Mouse (Mus musculus) heart, postnatal 36 days (tissue): ENCODE results near the gene Pfn3. TPM values are rescaled to one million over a fixed set of nuclear protein-coding genes. Genes with fewer than 3 reads are reported as not detected.
A peak's percentile ranks its signal among the peaks of the same experiment; 100 is the strongest.
"Not testable (repeated sequence)": the region's sequence is repeated elsewhere in the genome, so short reads cannot be mapped to it uniquely, and the experiment has no call there.

Source experiments
- DNase-seq, 2 experiments: peaks; one replicate each; pipeline ENCODE4 v3.0.0; 2021 to 2022
- intact Hi-C: fragments of 180-260 bp; cut with DNase I; formaldehyde crosslinking; loops from one replicate; pipeline ENCODE4 v1.15.1; 2025
- total RNA-seq, 2 experiments: library from RNA; stranded (reverse); gene quantifications; 2 replicates each; pipeline ENCODE4 v1.2.3; 2021

Pfn3 gene
- not detected for total RNA-seq

- peak in 1 of 2 experiments; percentile 34 for DNase-seq
- intact Hi-C loops: no loop called here
Observed at GRCm38 (mm10) chr13:55414743-55415380, at the start of gene Pfn3. Gene Pfn3 (minus strand): TSS chr13:55415232.

GRCm38 (mm10) chr13:55464027-55464884, 49.2 kb upstream of the Pfn3 start, which contains the start of gene Prr7:
Gene Prr7 (plus strand): TSS chr13:55464267.
- DNase-seq: peak in 1 of 2 experiments; percentile 56
- intact Hi-C loops: no loop called here

GRCm38 (mm10) chr13:55463399-55464026, 48.5 kb upstream of the Pfn3 start:
- intact Hi-C loops: no loop called here
- no peak for DNase-seq

GRCm38 (mm10) chr13:55462965-55463364, 47.9 kb upstream of the Pfn3 start:
- intact Hi-C loops: no loop called here
- no peak for DNase-seq

GRCm38 (mm10) chr13:55451785-55452549, 36.9 kb upstream of the Pfn3 start:
- peak; percentile 57 to 59 for DNase-seq
- intact Hi-C loops: no loop called here

- intact Hi-C loops: no loop called here
- no peak for DNase-seq
Observed at GRCm38 (mm10) chr13:55451296-55451695, 36.3 kb upstream of the Pfn3 start.

GRCm38 (mm10) chr13:55450511-55450980, 35.5 kb upstream of the Pfn3 start:
- DNase-seq: peak; percentile 76 to 79
- intact Hi-C loops: no loop called here

- intact Hi-C loops: loop anchor here (2.0 kb wide), 1 partner anchor 65 kb away; no protein-coding TSS in a partner anchor
- DNase-seq: no peak
Observed at GRCm38 (mm10) chr13:55449679-55450441, 34.8 kb upstream of the Pfn3 start.

GRCm38 (mm10) chr13:55449205-55449604, 34.2 kb upstream of the Pfn3 start:
- DNase-seq: no peak
- intact Hi-C loops: loop anchor here (2.0 kb wide), 1 partner anchor 66 kb away; no protein-coding TSS in a partner anchor

GRCm38 (mm10) chr13:55448131-55448530, 33.1 kb upstream of the Pfn3 start:
- no peak for DNase-seq
- intact Hi-C loops: loop anchor here (2.0 kb wide), 1 partner anchor 67 kb away; no protein-coding TSS in a partner anchor

- intact Hi-C loops: no loop called here
- no peak for DNase-seq
Observed at GRCm38 (mm10) chr13:55447543-55447943, 32.5 kb upstream of the Pfn3 start.

GRCm38 (mm10) chr13:55446483-55447105, 31.6 kb upstream of the Pfn3 start:
- no peak for DNase-seq
- intact Hi-C loops: no loop called here

GRCm38 (mm10) chr13:55445361-55446091, 30.5 kb upstream of the Pfn3 start:
- intact Hi-C loops: no loop called here

GRCm38 (mm10) chr13:55444937-55445315, 29.9 kb upstream of the Pfn3 start, which contains the start of gene Grk6:
Gene Grk6 (plus strand): TSS chr13:55445072.
- intact Hi-C loops: no loop called here
- DNase-seq: peak; percentile 97 to 99

More at GRCm38 (mm10) chr13:55445361-55446091, 30.5 kb upstream of the Pfn3 start:
- DNase-seq: no peak

GRCm38 (mm10) chr13:55444286-55444936, 29.4 kb upstream of the Pfn3 start:
- intact Hi-C loops: no loop called here

GRCm38 (mm10) chr13:55443799-55444285, 28.8 kb upstream of the Pfn3 start:
- intact Hi-C loops: loop anchor here (2.0 kb wide), 1 partner anchor 25 kb away; no protein-coding TSS in a partner anchor
- DNase-seq: no peak

More at GRCm38 (mm10) chr13:55444286-55444936, 29.4 kb upstream of the Pfn3 start:
- DNase-seq: no peak

GRCm38 (mm10) chr13:55437111-55437629, 22.1 kb upstream of the Pfn3 start:
- DNase-seq, intact Hi-C loops: not testable (repeated sequence)
